Comparison of ENCODE assay signal across 9 mouse cellular contexts in the genomic region with DNA sequence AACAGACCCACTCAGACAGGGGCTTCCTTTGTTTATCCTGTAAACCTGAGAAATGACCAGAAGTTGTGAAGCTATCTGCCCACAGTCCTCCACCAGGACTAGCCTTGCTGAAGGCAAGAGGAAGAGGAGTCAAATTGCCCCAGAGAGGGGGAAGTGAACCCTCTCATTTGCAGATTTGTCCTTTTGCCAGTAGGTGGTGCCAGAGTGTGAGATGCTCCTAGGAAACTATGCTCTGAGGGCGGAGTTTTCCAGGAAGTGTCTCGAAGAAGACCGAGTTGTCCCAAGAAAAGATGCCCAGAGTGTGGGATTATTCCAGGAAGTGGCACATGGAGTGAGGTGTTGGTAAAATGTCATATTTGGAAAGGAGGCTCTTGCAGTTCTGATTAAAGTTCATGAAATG.
DNase-seq lines count a peak whose midpoint lies in the region; ATAC-seq and TF ChIP-seq lines count a peak whose summit lies in the region.
"Had no signal": no experiment of that assay in that cellular context is flagged by ENCODE, and none has a peak within 500 bp of the region (broad histone marks: within the 10 kb centered on the region; RNA-seq: fewer than 3 reads in every experiment).

No protein-coding gene starts in this region.

- TF ChIP-seq CTCF in midbrain, postnatal 0 days (IDR thresholded peaks at IDR 0.05), result peak; percentile 59

- H3K4me2 ChIP-seq in midbrain, postnatal 0 days (ENCODE audit: low read depth, low read length, poor library complexity, severe bottlenecking), result no peak overlapping the region
- no peak overlapping the region for H3K4me2 ChIP-seq in midbrain, embryonic 15.5 days

- ATAC-seq in frontal cortex, adult (ENCODE audit: low TSS enrichment), result peak; percentile 65
- ATAC-seq in midbrain, postnatal 0 days (ENCODE audit: low FRiP score), result no peak
- ATAC-seq in midbrain, embryonic 15.5 days (replicated peaks), result no peak

- H3K27ac ChIP-seq in midbrain, postnatal 0 days (ENCODE audit: low read depth, low read length), result no peak overlapping the region
- no peak overlapping the region for H3K27ac ChIP-seq in midbrain, embryonic 15.5 days

- no peaks in the 10 kb centered on the region for H3K36me3 ChIP-seq in midbrain, postnatal 0 days (ENCODE audit: insufficient read depth, low read length)
- H3K36me3 ChIP-seq in midbrain, embryonic 15.5 days (replicated peaks), result no peaks in the 10 kb centered on the region

- no peak for DNase-seq in frontal cortex, postnatal 10 days (ENCODE audit: low spot score in 2 of 2)
- no peak for DNase-seq in midbrain, postnatal 0 days (ENCODE audit: low spot score)
- peak; percentile 19 to 26 for DNase-seq in cerebellum, adult 18-20 months
- peak; percentile 10 to 32 for DNase-seq in kidney, postnatal 4 days
- no peak for DNase-seq in right cerebral cortex, postnatal 36 days (ENCODE audit: low spot score in 2 of 2)
- DNase-seq in right cerebral cortex, postnatal 10 days (ENCODE audit: low spot score in 2 of 2), result no peak

- WGBS in midbrain, postnatal 0 days, result 57% methylated on average over 3 of the region's 3 CpGs
- 60% methylated on average over 3 of the region's 3 CpGs for WGBS in midbrain, embryonic 15.5 days

- H3K4me1 ChIP-seq in midbrain, postnatal 0 days (ENCODE audit: insufficient read depth, low read length), result no peaks in the 10 kb centered on the region
- no peaks in the 10 kb centered on the region for H3K4me1 ChIP-seq in midbrain, embryonic 15.5 days

- no peak overlapping the region for H3K4me3 ChIP-seq in midbrain, postnatal 0 days (ENCODE audit: low read depth, low read length)
- no peak overlapping the region for H3K4me3 ChIP-seq in midbrain, embryonic 15.5 days
- H3K4me3 ChIP-seq: myocyte had no signal

- no peaks in the 10 kb centered on the region for H3K27me3 ChIP-seq in midbrain, postnatal 0 days (ENCODE audit: insufficient read depth, low read length)
- no peaks in the 10 kb centered on the region for H3K27me3 ChIP-seq in midbrain, embryonic 15.5 days (replicated peaks)

- no peaks in the 10 kb centered on the region for H3K9me3 ChIP-seq in midbrain, postnatal 0 days (ENCODE audit: low read length)
- H3K9me3 ChIP-seq in midbrain, embryonic 15.5 days, result no peaks in the 10 kb centered on the region

- no peak overlapping the region for H3K9ac ChIP-seq in midbrain, postnatal 0 days (replicated peaks; ENCODE audit: low read length, poor library complexity, severe bottlenecking)
- H3K9ac ChIP-seq in midbrain, embryonic 15.5 days, result no peak overlapping the region

Comparison
In these comparisons a context has a peak if more than half of its experiments do, and no peak if none do; other contexts are left out.
1. DNase-seq: peak in cerebellum, adult 18-20 months (2 of 2) and kidney, postnatal 4 days (2 of 2); none in frontal cortex, postnatal 10 days (0 of 2), midbrain, postnatal 0 days (single experiment), right cerebral cortex, postnatal 36 days (0 of 2) and right cerebral cortex, postnatal 10 days (0 of 2).